Comparison of ENCODE assay signal across 15 mouse cellular contexts in the genomic region with DNA sequence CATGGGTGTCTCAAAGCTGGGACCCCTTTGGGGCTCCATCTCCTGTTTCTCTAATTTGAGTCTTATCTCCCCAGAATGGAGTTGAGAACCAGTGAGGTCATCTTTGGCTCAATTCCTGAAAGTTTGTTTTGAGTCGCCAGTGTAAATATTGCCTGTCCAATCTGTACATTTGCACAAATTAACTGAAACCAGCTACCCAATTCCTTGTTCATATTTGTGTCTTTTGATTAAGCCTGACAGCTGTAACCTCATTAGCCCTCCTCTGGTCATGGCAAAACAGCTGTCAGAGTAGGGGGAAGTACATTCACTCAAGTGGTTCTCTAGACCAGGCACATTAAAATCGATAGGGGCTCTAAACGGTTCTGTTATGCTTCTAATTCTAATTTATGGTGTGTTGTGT.
DNase-seq lines count a peak whose midpoint lies in the region; ATAC-seq and TF ChIP-seq lines count a peak whose summit lies in the region.
"Had no signal": no experiment of that assay in that cellular context is flagged by ENCODE, and none has a peak within 500 bp of the region (broad histone marks: within the 10 kb centered on the region; RNA-seq: fewer than 3 reads in every experiment).

No protein-coding gene starts in this region.

- no peak for TF ChIP-seq CTCF in kidney, postnatal 0 days (IDR thresholded peaks at IDR 0.05; ENCODE audit: low read depth)
- TF ChIP-seq CTCF in C2C12 (IDR thresholded peaks at IDR 0.05; ENCODE audit: control insufficient read depth, insufficient read depth, insufficient read length), result no peak

- H3K4me2 ChIP-seq in heart, embryonic 16.5 days (ENCODE audit: low read depth, low read length), result 0 out of 2 replicates have a peak overlapping the region, but pooled peaks have one; percentile 5
- no peak overlapping the region for H3K4me2 ChIP-seq in kidney, postnatal 0 days (ENCODE audit: low read length)
- H3K4me2 ChIP-seq: liver, embryonic 11.5 days; lung, embryonic 15.5 days had no signal

- H3K27ac ChIP-seq in heart, embryonic 16.5 days (ENCODE audit: low read length), result no peak overlapping the region
- H3K27ac ChIP-seq in heart, embryonic 10.5 days, result no peak overlapping the region
- H3K27ac ChIP-seq in kidney, postnatal 0 days, result no peak overlapping the region
- H3K27ac ChIP-seq: lung, embryonic 15.5 days; stomach, postnatal 0 days had no signal

- ATAC-seq in heart, embryonic 16.5 days (replicated peaks; ENCODE audit: extremely low read depth, insufficient read depth, low FRiP score), result no peak
- no peak for ATAC-seq in kidney, postnatal 0 days (replicated peaks; ENCODE audit: low FRiP score, low read depth)
- ATAC-seq: CD4-positive, CD25-positive, alpha-beta regulatory T cell, adult 4 months; intestine, embryonic 16.5 days had no signal

- no peaks in the 10 kb centered on the region for H3K9me3 ChIP-seq in heart, embryonic 16.5 days (replicated peaks; ENCODE audit: control insufficient read depth, low read length)
- no peaks in the 10 kb centered on the region for H3K9me3 ChIP-seq in heart, embryonic 10.5 days
- no peaks in the 10 kb centered on the region for H3K9me3 ChIP-seq in kidney, postnatal 0 days (replicated peaks; ENCODE audit: low read length)
- H3K9me3 ChIP-seq: lung, embryonic 15.5 days had no signal

- H3K36me3 ChIP-seq in heart, embryonic 16.5 days (ENCODE audit: control insufficient read depth, insufficient read depth), result no peaks in the 10 kb centered on the region
- H3K36me3 ChIP-seq in heart, embryonic 10.5 days, result no peaks in the 10 kb centered on the region
- no peaks in the 10 kb centered on the region for H3K36me3 ChIP-seq in kidney, postnatal 0 days (ENCODE audit: insufficient read depth, low read length)
- H3K36me3 ChIP-seq in C2C12 (ENCODE audit: control insufficient read depth, insufficient read depth), result no peaks in the 10 kb centered on the region
- H3K36me3 ChIP-seq: lung, embryonic 15.5 days had no signal

- H3K9ac ChIP-seq in heart, embryonic 16.5 days (ENCODE audit: low read length), result no peak overlapping the region
- no peak overlapping the region for H3K9ac ChIP-seq in kidney, postnatal 0 days (ENCODE audit: low read depth, low read length)
- H3K9ac ChIP-seq: lung, embryonic 15.5 days had no signal

- H3K4me1 ChIP-seq in heart, embryonic 16.5 days (ENCODE audit: control insufficient read depth, insufficient read depth, low read length), result no peaks in the 10 kb centered on the region
- no peaks in the 10 kb centered on the region for H3K4me1 ChIP-seq in heart, embryonic 10.5 days
- H3K4me1 ChIP-seq in kidney, postnatal 0 days (replicated peaks; ENCODE audit: insufficient read depth, low read length), result no peaks in the 10 kb centered on the region; the same call in 1 of the 2 replicates

- no peaks in the 10 kb centered on the region for H3K79me3 ChIP-seq in C2C12 (ENCODE audit: low read depth)

- no peaks in the 10 kb centered on the region for H3K79me2 ChIP-seq in C2C12 (ENCODE audit: control insufficient read depth, insufficient read depth)

- H3K27me3 ChIP-seq in heart, embryonic 16.5 days (ENCODE audit: control insufficient read depth, insufficient read depth, low read length), result no peaks in the 10 kb centered on the region
- H3K27me3 ChIP-seq in heart, embryonic 10.5 days (ENCODE audit: insufficient read depth, poor library complexity, severe bottlenecking), result no peaks in the 10 kb centered on the region
- H3K27me3 ChIP-seq in kidney, postnatal 0 days (ENCODE audit: insufficient read depth, low read length), result no peaks in the 10 kb centered on the region
- no peaks in the 10 kb centered on the region for H3K27me3 ChIP-seq in C2C12 (ENCODE audit: control insufficient read depth, insufficient read depth, insufficient read length)
- H3K27me3 ChIP-seq: lung, embryonic 15.5 days had no signal

- WGBS in heart, embryonic 16.5 days, result 53% methylated on average over 3 of the region's 3 CpGs
- 84% methylated on average over 3 of the region's 3 CpGs for WGBS in heart, embryonic 10.5 days
- 44% methylated on average over 3 of the region's 3 CpGs for WGBS in kidney, postnatal 0 days

- no peak overlapping the region for H3K4me3 ChIP-seq in heart, embryonic 16.5 days (ENCODE audit: low read length)
- no peak overlapping the region for H3K4me3 ChIP-seq in heart, embryonic 10.5 days
- H3K4me3 ChIP-seq in kidney, postnatal 0 days (replicated peaks; ENCODE audit: low read depth, low read length), result no peak overlapping the region
- H3K4me3 ChIP-seq in C2C12 (ENCODE audit: insufficient read depth, poor library complexity, severe bottlenecking), result no peak overlapping the region
- H3K4me3 ChIP-seq: lung, embryonic 15.5 days had no signal

- DNase-seq in heart, embryonic 10.5 days (ENCODE audit: low spot score), result no peak
- DNase-seq in kidney, postnatal 0 days (ENCODE audit: low spot score), result peak; percentile 16
- DNase-seq in kidney, postnatal 14 days, result no peak
- peak; percentile 28 for DNase-seq in adipocyte (ENCODE audit: low spot score)
- no peak for DNase-seq in right cerebral cortex, postnatal 4 days
- DNase-seq in urinary bladder, adult 18-20 months (ENCODE audit: low spot score in 2 of 2), result no peak
- DNase-seq: adrenal gland, postnatal 10 days; thymus, postnatal 14 days had no signal

- no peak overlapping the region for H3ac ChIP-seq in C2C12 (ENCODE audit: control insufficient read depth, insufficient read length, low read depth)

TF ChIP-seq in C2C12, 6 proteins besides CTCF, POLR2A, EP300 and RAD21:
- TF ChIP-seq FOSL1 (IDR thresholded peaks at IDR 0.05; ENCODE audit: insufficient read depth, low read length, poor library complexity, severe bottlenecking), result no peak
- peak; percentile 82 for TF ChIP-seq MYOD1 (IDR thresholded peaks at IDR 0.05; ENCODE audit: control insufficient read depth, insufficient read length, low read depth)

Comparison
In these comparisons a context has a peak if more than half of its experiments do, and no peak if none do; other contexts are left out.
1. DNase-seq: peak in kidney, postnatal 0 days (single experiment) and adipocyte (single experiment); none in heart, embryonic 10.5 days (single experiment), kidney, postnatal 14 days (single experiment), right cerebral cortex, postnatal 4 days (single experiment) and urinary bladder, adult 18-20 months (0 of 2).